Mouse (Mus musculus) hindbrain, postnatal 0 days (tissue): Measurements from ENCODE around the gene Brms1l. TPM values are rescaled to one million over a fixed set of nuclear protein-coding genes. Genes with fewer than 3 reads are reported as not detected.
A peak's percentile ranks its signal among the peaks of the same experiment; 100 is the strongest.

Experiments
- ATAC-seq: fragments of 200-750 bp; cut with Nextera tagmentation; 2 replicates; pipeline ENCODE4 v1.8.0; 2017; ENCODE audit warnings: mild to moderate bottlenecking, moderate TSS enrichment, moderate library complexity
- DNase-seq: peaks from one replicate; pipeline ENCODE4 v3.0.0-alpha.2; 2015; ENCODE audit warnings: low spot score
- H3K27ac ChIP-seq: fragments of 300-500 bp; sonication (generic); 2 replicates; pipeline ENCODE4 v1.5.1; 2014; ENCODE audit warnings: mild to moderate bottlenecking
- H3K27me3 ChIP-seq: fragments of 300-500 bp; sonication (generic); 2 replicates; pipeline ENCODE4 v1.6.1; 2014; ENCODE audit warnings: low read length, mixed read lengths; ENCODE audit not compliant: insufficient read depth
- H3K36me3 ChIP-seq: fragments of 300-500 bp; sonication (generic); 2 replicates; pipeline ENCODE4 v1.6.1; 2014; ENCODE audit warnings: low read length, mixed read lengths; ENCODE audit not compliant: insufficient read depth
- H3K4me1 ChIP-seq: fragments of 300-500 bp; sonication (generic); 2 replicates; pipeline ENCODE4 v1.6.1; 2014; ENCODE audit warnings: antibody characterized with exemption, low read length, mixed read lengths; ENCODE audit not compliant: insufficient read depth
- H3K4me2 ChIP-seq: fragments of 300-500 bp; sonication (generic); 2 replicates; pipeline ENCODE4 v1.6.1; 2014; ENCODE audit warnings: low read depth, mild to moderate bottlenecking, low read length, moderate library complexity, mixed read lengths
- H3K4me3 ChIP-seq: fragments of 300-500 bp; sonication (generic); 2 replicates; pipeline ENCODE4 v1.5.1; 2014; ENCODE audit warnings: low read length
- H3K9ac ChIP-seq: fragments of 300-500 bp; sonication (generic); replicated peaks from 2 replicates; pipeline ENCODE4 v1.6.1; 2014; ENCODE audit warnings: mild to moderate bottlenecking, low read length, moderate library complexity, mixed read lengths
- H3K9me3 ChIP-seq: fragments of 300-500 bp; sonication (generic); 2 replicates; pipeline ENCODE4 v1.6.1; 2016; ENCODE audit warnings: low read length, mixed read lengths
- CTCF ChIP-seq: IDR thresholded peaks from 2 replicates; pipeline ENCODE4 v1.5.1; 2016; ENCODE audit warnings: antibody characterized with exemption, control low read depth, low read depth
- WGBS: fragments of 180-500 bp; shearing (Covaris S2); extraction: QIAGEN DNeasy Blood & Tissue Kit; methylation state at CpG from one replicate; pipeline ENCODE4 v1.1.7; 2014; 5-methylcytosine and 5-hydroxymethylcytosine counted together
- polyA plus RNA-seq: library from polyadenylated mRNA; unstranded; fragments of >200 nt; fragmentation: Nextera tagmentation; extraction: Ambion mirVana; gene quantifications from 2 replicates; pipeline ENCODE4 v1.2.1, GENCODE M21; 2015
- total RNA-seq: library from RNA; depleted of rRNA; stranded (reverse); fragments of >200 nt; gene quantifications from 2 replicates; pipeline ENCODE4 v1.2.3, GENCODE M21; 2014

Gene Brms1l
- total and polyA plus RNA-seq, 2 experiments from 2014 or later = 29.1 to 39.3 TPM

GRCm38 (mm10) chr12:55833906-55834625, 2.1 kb upstream of the Brms1l start:
- 0 out of 2 replicates have a peak, but pooled peaks cover 3% of the 10 kb centered on the region for H3K4me1 ChIP-seq
- H3K4me2 ChIP-seq = no peak overlapping the region
- no peaks in the 10 kb centered on the region for H3K36me3 ChIP-seq
- no peaks in the 10 kb centered on the region for H3K9me3 ChIP-seq
- no peak overlapping the region for H3K9ac ChIP-seq
- WGBS = 76% methylated on average over 9 of the region's 9 CpGs
- TF ChIP-seq CTCF = no peak
- H3K4me3 ChIP-seq = no peak overlapping the region
- H3K27me3 ChIP-seq = no peaks in the 10 kb centered on the region
- ATAC-seq (no peak), DNase-seq (no peak)
- H3K27ac ChIP-seq = no peak overlapping the region

GRCm38 (mm10) chr12:55834891-55835290, 1.2 kb upstream of the Brms1l start:
- 0 out of 2 replicates have a peak, but pooled peaks cover 3% of the 10 kb centered on the region for H3K4me1 ChIP-seq
- no peaks in the 10 kb centered on the region for H3K9me3 ChIP-seq
- 90% methylated on average over 8 of the region's 8 CpGs for WGBS
- no peak overlapping the region for H3K4me2 ChIP-seq
- ATAC-seq = no peak
- no peaks in the 10 kb centered on the region for H3K27me3 ChIP-seq
- no peak for TF ChIP-seq CTCF
- H3K9ac ChIP-seq = no peak overlapping the region
- H3K4me3 ChIP-seq = no peak overlapping the region
- DNase-seq = no peak
- H3K27ac ChIP-seq = no peak overlapping the region
- no peaks in the 10 kb centered on the region for H3K36me3 ChIP-seq

DNA sequence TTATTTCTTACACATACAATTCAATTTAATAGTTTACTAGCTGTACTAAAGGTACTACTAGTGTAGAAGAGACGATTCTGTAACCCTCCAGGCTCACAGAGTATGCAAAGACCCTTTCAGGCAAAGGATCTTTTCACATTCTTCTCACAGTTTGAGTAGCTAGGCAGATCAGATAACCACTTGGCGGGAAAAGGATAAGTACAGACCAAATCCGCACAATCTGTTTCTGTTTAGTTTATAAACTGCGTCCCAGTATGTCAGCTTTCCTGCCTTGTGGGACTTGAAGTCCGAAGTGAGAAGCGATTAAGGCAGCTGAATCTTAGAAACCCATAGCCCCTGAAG, 296 bp upstream of the Brms1l start:
- Histone ChIP-seq H3K4me3 (peak overlapping the region; percentile 80), H3K36me3 (no peaks in the 10 kb centered on the region)
- WGBS = under 1% methylated on average over 6 of the region's 6 CpGs

DNA sequence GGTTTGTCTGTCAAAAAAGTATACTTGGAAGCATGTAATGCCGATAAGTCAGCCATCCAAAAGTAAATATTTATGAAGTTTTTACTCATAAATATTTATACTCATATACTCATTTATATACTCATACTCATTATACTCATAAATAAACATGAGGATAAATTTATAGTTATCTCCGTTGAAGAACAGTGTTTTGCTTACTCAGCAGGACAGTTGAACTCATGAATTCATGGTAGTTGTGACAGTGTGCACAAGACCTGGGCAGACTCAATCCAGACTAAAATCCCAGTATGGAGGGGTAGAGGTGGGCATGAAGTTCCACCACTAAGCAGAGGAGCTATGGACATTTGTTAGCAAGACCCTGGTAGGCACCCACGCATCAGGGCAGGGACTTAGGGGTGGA, 1.4 kb downstream of the Brms1l start:
- no peak for DNase-seq
- Histone ChIP-seq H3K27me3 (no peaks in the 10 kb centered on the region), H3K9me3 (no peaks in the 10 kb centered on the region), H3K4me1 (0 out of 2 replicates have a peak, but pooled peaks cover 3% of the 10 kb centered on the region), H3K9ac (no peak overlapping the region), H3K36me3 (0 out of 2 replicates have a peak, but pooled peaks cover 3% of the 10 kb centered on the region), H3K4me2 (peak overlapping the region; percentile 77), H3K27ac (no peak overlapping the region), H3K4me3 (peak overlapping the region; percentile 80)
- WGBS = 70% methylated on average over 3 of the region's 3 CpGs
- TF ChIP-seq CTCF = no peak
- ATAC-seq = no peak

More for the DNA sequence above, 296 bp upstream of the Brms1l start:
- Histone ChIP-seq H3K9ac (no peak overlapping the region), H3K4me1 (0 out of 2 replicates have a peak, but pooled peaks cover 3% of the 10 kb centered on the region), H3K27me3 (no peaks in the 10 kb centered on the region), H3K4me2 (peak overlapping the region; percentile 77), H3K27ac (peak overlapping the region; percentile 86; the same call in 1 of the 2 replicates), H3K9me3 (no peaks in the 10 kb centered on the region)
- no peak for TF ChIP-seq CTCF
- ATAC-seq (no peak), DNase-seq (no peak)

DNA sequence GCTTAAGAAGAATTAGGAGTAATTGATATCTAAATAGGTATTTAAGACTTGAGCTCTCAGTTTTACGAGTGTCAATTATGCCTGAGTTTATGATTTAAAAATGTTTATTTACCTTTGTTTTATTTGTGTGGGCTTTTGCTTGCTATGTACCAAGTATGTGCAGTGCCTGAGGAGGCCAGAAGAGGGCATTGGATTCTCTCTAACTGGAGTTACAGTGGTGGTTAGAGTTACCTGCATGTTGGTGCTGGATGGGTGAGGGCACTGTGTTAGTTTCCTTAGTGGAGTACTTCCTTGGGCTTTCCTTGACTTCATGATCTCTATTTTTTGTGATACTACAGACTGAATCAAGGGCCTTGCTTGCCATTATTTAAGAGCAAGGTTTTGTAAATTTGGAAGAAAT, 10.6 kb downstream of the Brms1l start:
- ATAC-seq (no peak), DNase-seq (peak; percentile 58)
- H3K4me3 ChIP-seq = no peak overlapping the region
- TF ChIP-seq CTCF = peak; percentile 66
- no peak overlapping the region for H3K9ac ChIP-seq
- no peak overlapping the region for H3K4me2 ChIP-seq
- WGBS = 53% methylated on average over 1 of the region's 1 CpGs
- peaks cover 11% of the 10 kb centered on the region; the same call in 1 of the 2 replicates for H3K36me3 ChIP-seq
- no peaks in the 10 kb centered on the region for H3K4me1 ChIP-seq
- no peaks in the 10 kb centered on the region for H3K27me3 ChIP-seq
- H3K27ac ChIP-seq = no peak overlapping the region
- H3K9me3 ChIP-seq = no peaks in the 10 kb centered on the region

DNA sequence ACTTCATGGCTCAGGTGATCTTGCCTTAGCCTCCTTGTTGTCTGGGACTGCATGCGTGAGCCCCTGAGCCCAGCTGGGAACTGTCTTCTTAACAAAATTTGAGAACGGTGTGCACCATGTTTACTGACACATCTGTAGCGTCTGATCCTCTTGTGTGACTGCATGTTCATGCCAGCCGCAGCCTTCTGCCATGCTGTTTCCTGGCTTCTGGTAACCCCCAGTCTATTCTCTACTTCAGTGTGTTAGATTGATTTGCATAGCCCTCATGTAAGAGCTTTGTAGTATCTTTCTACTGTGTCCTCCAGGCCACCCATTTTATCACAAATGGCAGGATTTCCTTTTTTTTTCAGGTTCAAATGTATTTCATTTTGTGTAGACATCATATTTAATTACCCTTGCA, 11.7 kb downstream of the Brms1l start:
- no peaks in the 10 kb centered on the region for H3K27me3 ChIP-seq
- no peak overlapping the region for H3K4me3 ChIP-seq
- H3K4me1 ChIP-seq = no peaks in the 10 kb centered on the region
- H3K9me3 ChIP-seq = no peaks in the 10 kb centered on the region
- no peak overlapping the region for H3K4me2 ChIP-seq
- H3K9ac ChIP-seq = no peak overlapping the region
- H3K36me3 ChIP-seq = peaks cover 7% of the 10 kb centered on the region; the same call in 1 of the 2 replicates
- no peak for TF ChIP-seq CTCF
- no peak for DNase-seq
- ATAC-seq = no peak
- WGBS = 95% methylated on average over 4 of the region's 4 CpGs
- H3K27ac ChIP-seq = no peak overlapping the region

DNA sequence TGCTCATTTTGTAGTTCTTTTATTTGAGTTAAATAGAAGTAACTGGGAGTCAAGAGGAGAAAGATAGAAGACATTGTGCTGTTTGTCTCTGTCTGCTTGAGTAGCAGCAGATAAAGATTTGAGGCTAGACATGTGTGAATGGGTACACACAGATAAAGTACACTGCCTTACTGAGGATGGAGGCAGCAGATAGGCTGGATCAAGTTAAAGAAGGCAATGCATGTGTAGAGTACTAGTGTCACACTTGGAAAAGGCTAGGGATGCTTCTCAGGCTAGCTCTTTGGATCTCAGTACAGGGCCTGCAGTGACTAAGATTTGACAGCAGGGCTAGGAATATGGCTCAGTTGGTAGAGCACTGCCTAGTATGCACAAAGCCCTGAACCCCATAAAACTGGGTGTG, 14.5 kb downstream of the Brms1l start:
- no peak for ATAC-seq
- Histone ChIP-seq H3K36me3 (peaks cover 1% of the 10 kb centered on the region; the same call in 1 of the 2 replicates), H3K4me1 (no peaks in the 10 kb centered on the region), H3K27me3 (no peaks in the 10 kb centered on the region), H3K9me3 (no peaks in the 10 kb centered on the region), H3K27ac (no peak overlapping the region), H3K4me2 (no peak overlapping the region), H3K9ac (no peak overlapping the region), H3K4me3 (no peak overlapping the region)
- no peak for DNase-seq
- no peak for TF ChIP-seq CTCF
